Mouse (Mus musculus): ENCODE measurements at regions not wholly inside any gene's neighbourhood (a gene's known extent, or its start where the extent isn't known, plus 50 kb on each side); places are given as distances from the start of the nearest gene placed in this dataset.

GRCm38 (mm10) chr1:118741286-118741685 is 113.5 kb downstream of the Tfcp2l1 start:
- peak; percentile 44 to 80 for DNase-seq

DNA sequence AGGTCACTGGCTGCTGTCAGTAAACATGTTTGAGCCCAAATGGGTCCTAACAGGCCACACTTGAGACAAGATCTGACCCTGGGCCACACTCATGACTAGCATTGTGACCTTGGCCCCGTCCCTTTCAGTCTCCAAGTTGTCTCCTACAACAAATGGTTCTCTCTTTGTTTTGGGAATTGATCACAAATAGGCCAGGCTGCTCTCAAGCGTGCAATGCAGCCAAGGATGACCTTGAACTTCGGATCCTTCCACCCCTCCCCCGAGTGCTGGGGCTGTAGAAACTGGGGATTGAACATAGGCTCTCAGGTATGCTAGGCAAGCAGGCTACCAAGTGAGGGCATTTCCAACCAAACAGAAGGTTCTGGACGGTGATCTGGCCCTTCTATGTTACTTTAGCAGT is 120.5 kb downstream of the Tfcp2l1 start:
- peak; percentile 24 to 61 for DNase-seq

DNA sequence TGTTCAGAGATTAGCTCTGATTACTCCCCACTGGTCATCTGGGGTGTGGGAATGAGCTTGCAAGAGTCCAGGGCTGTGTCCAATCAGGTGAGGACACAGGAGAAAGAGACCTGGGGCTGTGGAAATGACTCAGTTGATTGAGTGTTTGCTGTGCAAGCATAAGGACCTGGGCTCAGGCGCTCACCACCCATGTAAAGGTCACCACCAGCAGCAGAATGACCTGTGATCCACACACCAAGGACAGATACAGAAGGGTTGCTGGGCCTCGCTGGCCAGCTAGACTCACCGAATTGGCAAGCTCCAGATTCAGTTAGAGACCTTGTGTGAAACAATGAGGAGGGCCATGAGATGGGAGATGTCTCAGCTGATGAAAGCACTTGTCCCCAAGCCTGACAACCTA is 125.1 kb downstream of the Tfcp2l1 start:
- peak in 1 of 2 experiments; percentile 53 for DNase-seq

- peak; percentile 51 to 84 for DNase-seq
These were observed 128.6 kb downstream of the Tfcp2l1 start for GRCm38 (mm10) chr1:118756171-118756865.

DNA sequence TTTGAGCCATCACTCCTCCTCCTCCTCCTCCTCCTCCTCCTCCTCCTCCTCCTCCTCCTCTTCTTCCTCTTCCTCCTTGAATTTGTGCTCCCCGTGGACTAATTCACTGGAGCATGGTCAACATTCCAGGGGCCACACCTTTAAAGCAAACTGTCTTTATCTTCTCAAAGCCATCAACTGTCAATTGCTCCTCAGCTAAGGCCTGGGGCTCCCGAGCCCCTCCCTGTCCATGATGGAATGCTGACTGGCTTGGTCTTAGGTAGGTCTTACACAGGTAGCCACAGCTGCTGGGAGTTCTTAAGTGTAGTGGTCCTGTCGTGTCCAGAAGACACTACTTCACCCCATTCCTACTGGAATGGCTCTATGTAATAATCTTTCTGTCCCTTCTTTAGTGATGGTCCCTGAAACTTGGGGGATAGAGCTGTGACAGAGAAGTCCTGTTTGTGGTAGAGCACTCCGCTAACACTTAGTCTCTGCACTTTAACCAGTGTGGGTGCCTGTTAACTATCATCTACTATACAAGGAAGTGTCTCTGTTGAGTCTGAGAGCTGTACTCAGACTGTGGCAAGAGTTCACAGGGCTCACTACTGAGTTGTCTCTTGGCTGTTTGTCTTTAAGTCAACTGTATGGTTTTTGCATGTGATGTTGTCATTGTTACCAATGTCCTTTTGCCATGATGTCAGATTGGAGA is 129.7 kb downstream of the Tfcp2l1 start:
- DNase-seq = no peak

- no peak for DNase-seq
These were observed 130.3 kb downstream of the Tfcp2l1 start for GRCm38 (mm10) chr1:118758031-118758400.

DNA sequence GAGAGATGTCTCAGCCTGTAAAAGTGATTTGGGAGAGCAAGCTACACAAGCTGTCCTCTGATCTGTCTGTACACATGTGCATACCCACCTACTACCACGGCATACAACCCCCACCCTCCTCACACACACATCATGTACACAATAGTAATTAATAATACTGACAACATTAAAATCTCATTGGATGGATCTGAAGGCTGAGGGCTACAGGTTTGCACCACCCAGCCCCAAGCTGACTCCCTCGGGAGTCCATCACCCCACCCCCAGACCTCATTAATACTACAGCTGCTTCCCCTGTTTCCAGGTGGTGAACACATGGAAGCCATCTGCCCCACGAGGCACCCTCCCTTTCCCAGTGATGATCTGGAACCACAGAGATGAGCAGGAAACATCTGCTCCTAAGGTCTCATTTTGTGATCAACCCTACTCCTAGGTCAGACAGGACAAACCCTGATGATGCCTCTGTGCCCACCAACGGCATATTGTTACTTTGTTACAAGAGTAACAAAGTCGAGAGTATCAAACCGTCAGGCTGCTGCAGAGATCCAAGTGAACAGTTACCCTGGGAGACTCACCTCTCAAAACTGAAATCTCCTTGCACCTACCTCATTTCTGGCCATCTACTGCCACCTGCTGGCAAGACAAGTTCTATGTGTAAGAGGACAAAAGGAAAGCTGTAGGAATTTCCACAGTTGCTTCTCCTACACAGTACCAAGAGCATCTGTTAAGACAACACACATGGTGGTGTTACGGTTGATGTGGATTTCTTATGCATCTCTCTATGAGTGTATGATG is 131.6 kb downstream of the Tfcp2l1 start:
- DNase-seq = peak; percentile 85 to 92

DNA sequence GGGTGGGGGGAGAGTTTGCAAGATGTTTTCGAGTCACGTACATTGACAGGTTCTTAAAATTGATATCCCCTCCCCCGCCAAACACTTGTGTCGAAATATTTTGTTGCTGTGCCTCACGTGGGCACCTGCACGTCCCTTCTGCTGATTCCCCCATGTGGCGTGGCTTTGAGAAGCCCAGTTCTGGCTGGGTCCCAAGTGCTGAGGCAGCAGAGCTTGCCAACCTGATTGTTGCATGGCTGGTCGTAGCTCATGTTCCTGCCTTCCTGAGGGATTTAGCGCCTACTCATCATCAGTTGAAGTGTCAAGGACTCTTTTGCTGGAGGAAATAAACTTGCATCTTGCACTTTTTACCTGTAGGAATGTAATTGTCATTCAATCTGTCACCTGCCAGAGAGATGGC is 137.8 kb downstream of the Tfcp2l1 start:
- DNase-seq = peak; percentile 59 to 69

DNA sequence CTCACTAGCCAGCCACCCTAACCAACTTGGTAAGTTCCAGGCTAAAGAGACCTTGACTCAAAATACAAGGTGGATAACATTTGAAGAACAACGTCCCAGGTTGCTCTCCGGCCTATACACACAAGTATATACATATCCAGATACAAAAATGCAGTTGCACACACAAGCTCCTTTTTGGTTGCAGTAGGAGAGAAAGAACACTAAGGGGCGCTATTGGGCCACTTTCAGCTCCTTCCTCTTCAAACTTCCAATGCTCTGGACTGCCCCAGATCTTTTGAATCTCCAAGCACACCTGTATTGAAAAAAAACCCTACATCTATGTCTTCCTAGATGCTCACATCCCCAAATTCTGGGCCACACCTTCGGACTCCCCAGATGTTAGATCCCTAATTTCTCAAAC is 141.1 kb downstream of the Tfcp2l1 start:
- peak in 1 of 2 experiments; percentile 42 for DNase-seq

DNA sequence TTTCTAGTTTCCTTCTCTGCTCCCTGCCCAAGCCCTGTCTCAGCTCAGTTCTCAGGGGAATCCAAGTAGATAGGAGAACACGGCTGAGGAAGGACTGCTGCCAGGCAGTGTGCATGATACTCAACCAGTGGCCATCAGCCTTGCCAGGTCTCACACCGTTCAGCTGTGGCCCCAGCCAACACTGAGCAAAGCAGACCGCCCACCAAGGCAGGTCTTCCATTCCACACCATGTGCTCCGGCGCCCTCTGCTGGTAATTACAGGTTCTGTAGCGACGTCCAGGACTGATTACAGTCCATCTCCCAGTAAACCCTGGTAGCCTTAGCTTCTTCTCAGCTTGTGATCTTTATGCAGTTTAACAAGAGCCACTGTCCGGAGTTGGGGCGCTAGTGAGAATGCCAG is 144.5 kb downstream of the Tfcp2l1 start:
- DNase-seq = peak; percentile 78 to 85

DNA sequence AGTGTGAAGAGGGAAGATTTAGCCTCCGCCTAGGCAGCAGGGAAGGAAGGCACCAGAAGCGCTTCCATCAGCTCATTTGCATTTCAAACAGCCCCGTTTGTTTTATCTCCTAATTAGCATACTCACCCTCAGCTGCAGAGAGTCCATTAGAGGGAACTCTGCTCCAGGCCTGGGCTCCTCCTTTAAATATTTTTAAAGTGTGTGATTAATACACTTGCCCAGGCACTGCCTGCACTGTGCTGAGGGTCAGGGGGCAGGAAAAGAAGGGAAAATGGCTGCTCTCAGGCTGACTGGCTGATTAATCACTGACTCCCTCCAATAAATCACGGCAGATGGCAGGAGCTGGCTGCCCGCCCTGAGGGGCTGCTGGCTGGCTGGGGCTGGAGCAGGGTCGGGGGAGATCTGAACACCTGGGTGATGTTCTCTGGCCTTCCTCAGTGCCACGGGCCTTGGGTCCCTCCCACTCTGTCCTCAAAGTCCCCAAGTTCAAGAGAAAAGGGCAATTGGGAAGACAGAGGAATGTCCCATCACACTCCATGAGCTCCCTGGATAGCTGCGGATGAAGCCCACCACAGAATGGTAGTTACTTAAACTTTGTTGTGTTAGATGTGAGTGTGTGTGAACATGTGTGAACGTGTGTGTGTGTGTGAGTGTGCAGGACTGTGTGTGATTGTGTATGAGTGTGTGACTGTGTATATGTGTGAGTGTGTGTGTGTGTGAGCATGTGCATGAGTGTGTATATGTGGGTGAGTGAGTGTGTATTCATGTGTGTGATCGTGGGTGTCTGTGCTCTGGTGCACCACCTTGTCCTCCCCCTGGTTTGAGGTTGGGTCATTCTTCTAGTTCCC is 149.1 kb downstream of the Tfcp2l1 start:
- no peak for DNase-seq

All from kidney, postnatal 25 days (tissue).